In genomic region chr8:79711064-79711961, GRCm38 (mm10) we compare ENCODE assay signal across 8 mouse cellular contexts. TPM values are rescaled to one million over a fixed set of nuclear protein-coding genes. Genes with fewer than 3 reads are reported as not detected.
DNase-seq lines count a peak whose midpoint lies in the region; ATAC-seq and TF ChIP-seq lines count a peak whose summit lies in the region.

TSS of gene Abce1 (minus strand) at chr8:79711740.
TSS of gene Anapc10 (plus strand) at chr8:79711820.

- H3K9ac ChIP-seq in CH12.LX (ENCODE audit: insufficient read depth, low read depth), result peak within 1 kb of the TSS; percentile 94
- peak within 1 kb of the TSS; percentile 90 for H3K9ac ChIP-seq in forebrain, embryonic 11.5 days (ENCODE audit: low read length)
- peak within 1 kb of the TSS; percentile 95 for H3K9ac ChIP-seq in heart, embryonic 16.5 days (ENCODE audit: low read length)
- H3K9ac ChIP-seq in liver, embryonic 15.5 days, result peak within 1 kb of the TSS; percentile 84
- H3K9ac ChIP-seq in neural tube, embryonic 12.5 days, result peak within 1 kb of the TSS; percentile 81

- peak within 1 kb of the TSS; percentile 76 to 96 (median 82) for H3K4me3 ChIP-seq in CH12.LX (replicated peaks in 1 of 3; ENCODE audit: low read depth in 2 of 3, low read length in 2 of 3, poor library complexity in 1 of 3)
- H3K4me3 ChIP-seq in forebrain, embryonic 11.5 days (ENCODE audit: low read depth, low read length), result peak within 1 kb of the TSS; percentile 89
- H3K4me3 ChIP-seq in heart, embryonic 16.5 days (ENCODE audit: low read length), result peak within 1 kb of the TSS; percentile 94
- peak within 1 kb of the TSS; percentile 95 for H3K4me3 ChIP-seq in liver, embryonic 15.5 days (replicated peaks)
- H3K4me3 ChIP-seq in neural tube, embryonic 12.5 days, result peak within 1 kb of the TSS; percentile 88

- no peaks in the 10 kb centered on the region for H3K9me3 ChIP-seq in CH12.LX (replicated peaks; ENCODE audit: low read length)
- no peaks in the 10 kb centered on the region for H3K9me3 ChIP-seq in forebrain, embryonic 11.5 days (ENCODE audit: control insufficient read depth, low read length)
- no peaks in the 10 kb centered on the region for H3K9me3 ChIP-seq in heart, embryonic 16.5 days (replicated peaks; ENCODE audit: control insufficient read depth, low read length)
- no peaks in the 10 kb centered on the region for H3K9me3 ChIP-seq in liver, embryonic 15.5 days (replicated peaks)
- H3K9me3 ChIP-seq in neural tube, embryonic 12.5 days, result no peaks in the 10 kb centered on the region

- no peaks in the 10 kb centered on the region for H3K27me3 ChIP-seq in CH12.LX (replicated peaks)
- no peaks in the 10 kb centered on the region for H3K27me3 ChIP-seq in forebrain, embryonic 11.5 days (ENCODE audit: control insufficient read depth, insufficient read depth, low read length)
- H3K27me3 ChIP-seq in heart, embryonic 16.5 days (ENCODE audit: control insufficient read depth, insufficient read depth, low read length), result no peaks in the 10 kb centered on the region
- no peaks in the 10 kb centered on the region for H3K27me3 ChIP-seq in liver, embryonic 15.5 days
- H3K27me3 ChIP-seq in neural tube, embryonic 12.5 days (replicated peaks), result no peaks in the 10 kb centered on the region

- peak; percentile 98 for ATAC-seq in forebrain, embryonic 11.5 days (replicated peaks; ENCODE audit: low FRiP score)
- ATAC-seq in heart, embryonic 16.5 days (replicated peaks; ENCODE audit: extremely low read depth, insufficient read depth, low FRiP score), result peak; percentile 98
- ATAC-seq in liver, embryonic 15.5 days (ENCODE audit: insufficient read depth), result peak; percentile 99
- ATAC-seq in neural tube, embryonic 12.5 days (ENCODE audit: low FRiP score, low read depth), result peak; percentile 99

- H3K36me3 ChIP-seq in CH12.LX (replicated peaks in 1 of 2; ENCODE audit: control insufficient read depth in 1 of 2, insufficient read depth in 1 of 2, low read length in 1 of 2), result peaks cover 17 to 31% of the 10 kb centered on the region in 2 experiments
- H3K36me3 ChIP-seq in forebrain, embryonic 11.5 days (ENCODE audit: control insufficient read depth, insufficient read depth, low read length), result no peaks in the 10 kb centered on the region
- H3K36me3 ChIP-seq in heart, embryonic 16.5 days (ENCODE audit: control insufficient read depth, insufficient read depth), result peaks cover 8% of the 10 kb centered on the region; the same call in 1 of the 2 replicates
- H3K36me3 ChIP-seq in liver, embryonic 15.5 days (replicated peaks), result peaks cover 21% of the 10 kb centered on the region
- peaks cover 24% of the 10 kb centered on the region for H3K36me3 ChIP-seq in neural tube, embryonic 12.5 days

- 0% methylated on average over 71 of the region's 73 CpGs for WGBS in forebrain, embryonic 11.5 days
- under 1% methylated on average over 73 of the region's 73 CpGs for WGBS in heart, embryonic 16.5 days
- WGBS in liver, embryonic 15.5 days (ENCODE audit: insufficient replicate concordance), result under 1% methylated on average over 73 of the region's 73 CpGs
- WGBS in neural tube, embryonic 12.5 days, result under 1% methylated on average over 73 of the region's 73 CpGs

- dilution Hi-C loops in CH12.LX (cut with MboI; ENCODE audit: extremely low pct_ligation_motif_present, extremely low pct_unique_long_range_greater_than_20kb, low sequenced_read_pairs), result no loop called here

- no peak for TF ChIP-seq RAD21 in CH12.LX (IDR thresholded peaks at IDR 0.05; ENCODE audit: low read depth, low read length)

- peaks cover 37% of the 10 kb centered on the region for H3K79me2 ChIP-seq in CH12.LX (replicated peaks; ENCODE audit: control insufficient read depth, extremely low read depth, insufficient read depth, poor library complexity, severe bottlenecking)

- in situ Hi-C loops in CH12.LX (cut with MboI; ENCODE audit: low pct_ligation_motif_present, low pct_unique_long_range_greater_than_20kb, low sequenced_read_pairs), result no loop called here

- TF ChIP-seq POLR2A in CH12.LX (IDR thresholded peaks at IDR 0.05; ENCODE audit: low read depth, low read length), result peak; percentile 92

- no peak for TF ChIP-seq EP300 in CH12.LX (IDR thresholded peaks at IDR 0.05; ENCODE audit: low read length)

- no peak for TF ChIP-seq CTCF in CH12.LX (conservative IDR thresholded peaks at IDR 0.05 in 1 of 2, IDR thresholded peaks at IDR 0.05 in 1 of 2; ENCODE audit: low read depth in 2 of 2, low read length in 2 of 2)

- peaks cover 2 to 13% of the 10 kb centered on the region in 2 experiments; a peak in 2 of 4 replicates for H3K4me1 ChIP-seq in CH12.LX (ENCODE audit: control insufficient read depth in 1 of 2, insufficient read depth in 2 of 2)
- H3K4me1 ChIP-seq in forebrain, embryonic 11.5 days (replicated peaks; ENCODE audit: control insufficient read depth, insufficient read depth, low read length), result no peaks in the 10 kb centered on the region
- H3K4me1 ChIP-seq in heart, embryonic 16.5 days (ENCODE audit: control insufficient read depth, insufficient read depth, low read length), result peaks cover 6% of the 10 kb centered on the region; the same call in 1 of the 2 replicates
- H3K4me1 ChIP-seq in liver, embryonic 15.5 days (replicated peaks), result peaks cover 10% of the 10 kb centered on the region
- H3K4me1 ChIP-seq in neural tube, embryonic 12.5 days, result peaks cover 7% of the 10 kb centered on the region; the same call in 1 of the 2 replicates

- H3K27ac ChIP-seq in CH12.LX (ENCODE audit: insufficient read depth, low read depth), result peak within 1 kb of the TSS; percentile 51
- H3K27ac ChIP-seq in forebrain, embryonic 11.5 days (ENCODE audit: low read depth, low read length), result peak within 1 kb of the TSS; percentile 57
- H3K27ac ChIP-seq in heart, embryonic 16.5 days (ENCODE audit: low read length), result peak within 1 kb of the TSS; percentile 90
- peak within 1 kb of the TSS; percentile 89 for H3K27ac ChIP-seq in liver, embryonic 15.5 days (replicated peaks)
- peak within 1 kb of the TSS; percentile 43 for H3K27ac ChIP-seq in neural tube, embryonic 12.5 days

- peak; percentile 99 for DNase-seq in CH12.LX (ENCODE audit: extremely low read depth)
- peak; percentile 99 for DNase-seq in c-Kit-positive CD71-positive TER-119-negative erythroid progenitor cells, embryonic 14.5 days (ENCODE audit: low read depth)
- DNase-seq in forebrain, embryonic 11.5 days (ENCODE audit: low spot score), result peak; percentile 98
- peak; percentile 98 to 100 for DNase-seq in kidney, postnatal 36 days
- DNase-seq in telencephalon, adult 2 months (ENCODE audit: low read depth, low spot score), result peak; percentile 96

- peak within 1 kb of the TSS; percentile 95 for H3K4me2 ChIP-seq in CH12.LX (ENCODE audit: insufficient read depth, low read depth, poor library complexity, severe bottlenecking)
- peak within 1 kb of the TSS; percentile 73 for H3K4me2 ChIP-seq in forebrain, embryonic 11.5 days (ENCODE audit: low read depth, low read length, severe bottlenecking)
- peak within 1 kb of the TSS; percentile 90 for H3K4me2 ChIP-seq in heart, embryonic 16.5 days (ENCODE audit: low read depth, low read length)
- H3K4me2 ChIP-seq in liver, embryonic 15.5 days, result peak within 1 kb of the TSS; percentile 82
- H3K4me2 ChIP-seq in neural tube, embryonic 12.5 days (replicated peaks), result peak within 1 kb of the TSS; percentile 80

TF ChIP-seq in CH12.LX, 34 proteins besides CTCF, POLR2A, EP300 and RAD21 (continues in another document):
- TF ChIP-seq POLR2AphosphoS2 (IDR thresholded peaks at IDR 0.05; ENCODE audit: low read depth, low read length), result peak; percentile 73; the same call in 1 of the 2 replicates
- TF ChIP-seq UBTF (IDR thresholded peaks at IDR 0.05; ENCODE audit: low read depth, low read length), result no peak; the same call in 1 of the 2 replicates
- TF ChIP-seq CHD2 (IDR thresholded peaks at IDR 0.05; ENCODE audit: low read length), result peak; percentile 48; the same call in 1 of the 2 replicates
- no peak for TF ChIP-seq ZNF384 (IDR thresholded peaks at IDR 0.05; ENCODE audit: low read depth, low read length)
- TF ChIP-seq RCOR1 (conservative IDR thresholded peaks at IDR 0.05; ENCODE audit: low read depth, low read length), result 0 out of 2 replicates have a peak, but pooled peaks have one; percentile 38
- peak; percentile 62; the same call in 1 of the 2 replicates for TF ChIP-seq JUND (conservative IDR thresholded peaks at IDR 0.05; ENCODE audit: low read depth, low read length)
- no peak for TF ChIP-seq ZKSCAN1 (IDR thresholded peaks at IDR 0.05; ENCODE audit: borderline replicate concordance, low read depth, low read length)
- peak; percentile 88 for TF ChIP-seq ELF1 (IDR thresholded peaks at IDR 0.05; ENCODE audit: low read depth, low read length)
- peak; percentile 93 for TF ChIP-seq TCF12 (IDR thresholded peaks at IDR 0.05; ENCODE audit: low read depth, low read length)
- no peak; the same call in 1 of the 2 replicates for TF ChIP-seq JUN (IDR thresholded peaks at IDR 0.05; ENCODE audit: insufficient read depth, low read depth, low read length)
- TF ChIP-seq IRF4 (IDR thresholded peaks at IDR 0.05; ENCODE audit: low read depth, low read length), result peak; percentile 76; the same call in 1 of the 2 replicates
- peak; percentile 81 for TF ChIP-seq MEF2A (IDR thresholded peaks at IDR 0.05; ENCODE audit: borderline replicate concordance, low read depth, low read length)
- TF ChIP-seq SIN3A (IDR thresholded peaks at IDR 0.05; ENCODE audit: low read length), result peak; percentile 97
- peak; percentile 95 for TF ChIP-seq NRF1 (IDR thresholded peaks at IDR 0.05; ENCODE audit: low read depth, low read length)
- TF ChIP-seq NELFE (IDR thresholded peaks at IDR 0.05; ENCODE audit: low read depth, low read length), result peak; percentile 92

RNA-seq across cellular contexts. Expression of gene Abce1, which starts in this region (rescaled TPM):
- total RNA-seq in CH12.LX (2012; rRNA removed) (123 and 159 TPM in 2 replicates), CH12.LX (2014; rRNA removed) (306 and 339 TPM in 2 replicates)
- 198 and 202 TPM in 2 replicates for polyA plus RNA-seq in CH12.LX (2012; ENCODE audit: insufficient read length, low read depth)
- 144 and 150 TPM in 2 replicates for polyA plus RNA-seq in forebrain, embryonic 11.5 days (2014; fragmentation: Nextera tagmentation; extraction: Ambion mirVana)
- polyA plus RNA-seq in heart, embryonic 16.5 days (2015; fragmentation: Nextera tagmentation; extraction: Ambion mirVana), result 63.2 and 70.2 TPM in 2 replicates
- polyA plus RNA-seq in liver, embryonic 15.5 days (2015; fragmentation: Nextera tagmentation; extraction: Ambion mirVana), result 51.6 and 54.7 TPM in 2 replicates
- polyA plus RNA-seq in neural tube, embryonic 12.5 days (2016; fragmentation: Nextera tagmentation; extraction: Ambion mirVana), result 98.3 and 109 TPM in 2 replicates

RNA-seq across cellular contexts. Expression of gene Anapc10, which starts in this region (rescaled TPM):
- total RNA-seq in CH12.LX (2012; rRNA removed) (9.7 and 12.6 TPM in 2 replicates), CH12.LX (2014; rRNA removed) (22.3 and 37.4 TPM in 2 replicates)
- polyA plus RNA-seq in CH12.LX (2012; ENCODE audit: insufficient read length, low read depth), result 22.0 and 25.2 TPM in 2 replicates
- polyA plus RNA-seq in forebrain, embryonic 11.5 days (2014; fragmentation: Nextera tagmentation; extraction: Ambion mirVana), result 42.2 and 43.0 TPM in 2 replicates
- 17.2 and 20.4 TPM in 2 replicates for polyA plus RNA-seq in heart, embryonic 16.5 days (2015; fragmentation: Nextera tagmentation; extraction: Ambion mirVana)
- 11.1 and 12.6 TPM in 2 replicates for polyA plus RNA-seq in liver, embryonic 15.5 days (2015; fragmentation: Nextera tagmentation; extraction: Ambion mirVana)
- polyA plus RNA-seq in neural tube, embryonic 12.5 days (2016; fragmentation: Nextera tagmentation; extraction: Ambion mirVana), result 39.3 and 41.4 TPM in 2 replicates

Comparison
In these comparisons a context has a peak if more than half of its experiments do, and no peak if none do; other contexts are left out.
1. Peak in every context shown above with its lines: DNase-seq, ATAC-seq, H3K4me3 ChIP-seq and H3K27ac ChIP-seq.